In the genomic region with DNA sequence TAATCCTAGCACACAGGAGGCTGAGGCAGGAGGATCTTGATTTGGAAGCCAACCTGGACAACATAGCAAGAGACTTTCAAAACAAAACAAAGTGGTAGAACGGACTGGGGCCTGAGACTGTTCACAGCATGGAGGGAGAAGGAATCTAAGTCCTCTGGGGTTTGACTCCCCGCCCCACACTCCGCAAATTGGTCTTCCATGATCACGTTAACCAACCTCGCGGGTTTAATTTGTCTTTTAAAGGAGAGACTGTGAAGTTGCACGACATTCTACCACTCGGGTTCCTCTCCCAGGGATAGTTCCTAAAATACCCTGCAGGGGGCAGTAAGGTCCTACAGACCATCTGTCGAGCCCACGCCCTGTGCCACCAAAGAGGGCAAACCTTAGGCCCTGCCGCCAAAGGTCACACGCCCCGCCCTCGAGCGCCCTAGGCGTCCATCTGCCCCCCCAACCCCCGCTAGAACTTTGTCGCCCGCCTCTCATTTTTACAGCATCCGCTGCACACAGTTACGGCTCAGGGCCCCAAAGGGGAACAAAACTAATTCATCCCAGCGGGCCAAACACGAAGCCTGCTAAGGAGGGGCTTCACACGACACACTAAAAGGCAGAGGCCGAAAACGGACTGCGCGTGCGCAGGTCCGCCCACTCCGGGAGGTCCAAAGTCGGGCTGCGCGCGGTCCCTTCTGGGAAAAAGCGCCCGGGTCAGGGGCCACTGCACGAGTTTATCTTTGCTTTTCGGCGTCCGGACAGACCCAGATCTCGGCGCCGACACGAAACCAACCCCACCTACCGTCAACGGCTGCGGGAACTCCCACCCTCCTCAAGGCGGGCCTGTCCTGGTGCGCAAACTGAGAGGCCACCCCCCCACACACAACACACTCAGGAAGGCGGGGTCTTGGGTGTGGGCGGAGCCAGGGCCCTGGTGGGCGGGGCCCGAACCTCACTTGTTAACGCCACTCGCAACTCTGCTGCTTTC, we compare ENCODE assay signal across 8 mouse cellular contexts. TPM values are rescaled to one million over a fixed set of nuclear protein-coding genes. Genes with fewer than 3 reads are reported as not detected.
A peak's percentile ranks its signal among the peaks of the same experiment; 100 is the strongest.
DNase-seq lines count a peak whose midpoint lies in the region; ATAC-seq and TF ChIP-seq lines count a peak whose summit lies in the region.

Nhej1 (minus strand) TSS at position 855 of the 976 bp plus-strand sequence.

- H3K27me3 ChIP-seq in embryonic facial prominence, embryonic 15.5 days, result no peaks in the 10 kb centered on the region
- 0 out of 2 replicates have a peak, but pooled peaks cover 3% of the 10 kb centered on the region for H3K27me3 ChIP-seq in heart, embryonic 10.5 days (ENCODE audit: insufficient read depth, poor library complexity, severe bottlenecking)
- no peaks in the 10 kb centered on the region for H3K27me3 ChIP-seq in kidney, embryonic 15.5 days

- peak within 1 kb of the TSS; percentile 81 for H3K4me3 ChIP-seq in bone marrow, adult 2 months (replicated peaks; ENCODE audit: control insufficient read depth, low read depth, low read length)
- H3K4me3 ChIP-seq in embryonic facial prominence, embryonic 15.5 days (replicated peaks), result peak within 1 kb of the TSS; percentile 66
- peak within 1 kb of the TSS; percentile 64 for H3K4me3 ChIP-seq in heart, embryonic 10.5 days
- H3K4me3 ChIP-seq in kidney, embryonic 15.5 days (replicated peaks), result peak within 1 kb of the TSS; percentile 58

- peak within 1 kb of the TSS; percentile 63 for H3K4me2 ChIP-seq in embryonic facial prominence, embryonic 15.5 days (replicated peaks)
- peak within 1 kb of the TSS; percentile 65 for H3K4me2 ChIP-seq in kidney, embryonic 15.5 days

- peaks cover 5% of the 10 kb centered on the region; the same call in 1 of the 2 replicates for H3K4me1 ChIP-seq in bone marrow, adult 2 months (ENCODE audit: control insufficient read depth, insufficient read depth, low read length)
- H3K4me1 ChIP-seq in embryonic facial prominence, embryonic 15.5 days, result peaks cover 10% of the 10 kb centered on the region; the same call in 1 of the 2 replicates
- peaks cover 10% of the 10 kb centered on the region; the same call in 1 of the 2 replicates for H3K4me1 ChIP-seq in heart, embryonic 10.5 days
- H3K4me1 ChIP-seq in kidney, embryonic 15.5 days, result peaks cover 13% of the 10 kb centered on the region

- peak; percentile 86 for TF ChIP-seq CTCF in bone marrow, adult 2 months (IDR thresholded peaks at IDR 0.05; ENCODE audit: control insufficient read depth, insufficient read depth, low read length)

- DNase-seq in 416B (ENCODE audit: low read depth) (peak; percentile 97), liver (peak; percentile 98)
- DNase-seq in heart, embryonic 10.5 days (ENCODE audit: low spot score), result peak; percentile 98
- DNase-seq in spleen, postnatal 4 days (ENCODE audit: low spot score in 2 of 2), result peak; percentile 97 to 98

- peak within 1 kb of the TSS; percentile 98 for H3K27ac ChIP-seq in bone marrow, adult 2 months (ENCODE audit: control insufficient read depth, insufficient read depth, low read depth, low read length, poor library complexity)
- peak within 1 kb of the TSS; percentile 99 for H3K27ac ChIP-seq in embryonic facial prominence, embryonic 15.5 days (replicated peaks)
- peak within 1 kb of the TSS; percentile 96 for H3K27ac ChIP-seq in heart, embryonic 10.5 days
- H3K27ac ChIP-seq in kidney, embryonic 15.5 days, result peak within 1 kb of the TSS; percentile 99

- ATAC-seq in embryonic facial prominence, embryonic 15.5 days (ENCODE audit: insufficient number of reproducible peaks, low FRiP score, low TSS enrichment, low read depth), result peak; percentile 97
- peak; percentile 98 for ATAC-seq in kidney, embryonic 15.5 days (replicated peaks; ENCODE audit: low FRiP score)
- ATAC-seq in monocyte, adult 5-6 weeks (replicated peaks; ENCODE audit: insufficient number of reproducible peaks, low FRiP score, low TSS enrichment, poor library complexity, severe bottlenecking), result peak; percentile 89

- no peaks in the 10 kb centered on the region for H3K9me3 ChIP-seq in embryonic facial prominence, embryonic 15.5 days (replicated peaks)
- H3K9me3 ChIP-seq in heart, embryonic 10.5 days, result no peaks in the 10 kb centered on the region
- no peaks in the 10 kb centered on the region for H3K9me3 ChIP-seq in kidney, embryonic 15.5 days (replicated peaks)

- peak; percentile 40; the same call in 1 of the 2 replicates for TF ChIP-seq POLR2A in bone marrow, adult 2 months (IDR thresholded peaks at IDR 0.05; ENCODE audit: borderline replicate concordance, control insufficient read depth, low read depth, low read length)

- H3K9ac ChIP-seq in embryonic facial prominence, embryonic 15.5 days, result peak within 1 kb of the TSS; percentile 52
- peak within 1 kb of the TSS; percentile 53 for H3K9ac ChIP-seq in kidney, embryonic 15.5 days

- no peaks in the 10 kb centered on the region for H3K36me3 ChIP-seq in embryonic facial prominence, embryonic 15.5 days
- H3K36me3 ChIP-seq in heart, embryonic 10.5 days, result no peaks in the 10 kb centered on the region
- no peaks in the 10 kb centered on the region for H3K36me3 ChIP-seq in kidney, embryonic 15.5 days

- under 1% methylated on average over 56 of the region's 56 CpGs for WGBS in bone marrow, adult 2 months
- WGBS in embryonic facial prominence, embryonic 15.5 days, result 1% methylated on average over 56 of the region's 56 CpGs
- 2% methylated on average over 56 of the region's 56 CpGs for WGBS in heart, embryonic 10.5 days
- WGBS in kidney, embryonic 15.5 days, result 1% methylated on average over 56 of the region's 56 CpGs

RNA-seq across cellular contexts. Expression of gene Nhej1, which starts in this region (rescaled TPM):
- 5.6 and 11.6 TPM in 2 replicates for polyA plus RNA-seq in bone marrow, adult 2 months (2011; ENCODE audit: insufficient read depth, insufficient read length, low replicate concordance, missing spikeins)
- 9.6 and 9.9 TPM in 2 replicates for polyA plus RNA-seq in embryonic facial prominence, embryonic 15.5 days (2015; fragmentation: Nextera tagmentation; extraction: Ambion mirVana)
- 10.2 and 10.3 TPM in 2 replicates for polyA plus RNA-seq in heart, embryonic 10.5 days (2016; fragmentation: Nextera tagmentation; extraction: Ambion mirVana)
- 10.3 and 10.6 TPM in 2 replicates for polyA plus RNA-seq in kidney, embryonic 15.5 days (2015; fragmentation: Nextera tagmentation; extraction: Ambion mirVana)
- 4.9 to 13.4 TPM (median 7.4 TPM) in 3 replicates for total RNA-seq in monocyte, adult 5-6 weeks (2017)

Comparison
In these comparisons a context has a peak if more than half of its experiments do, and no peak if none do; other contexts are left out.
1. Peak in every context shown above with its lines: DNase-seq, ATAC-seq, H3K4me3 ChIP-seq and H3K27ac ChIP-seq.